ENCODE assay signal across 11 mouse cellular contexts in the genomic region with DNA sequence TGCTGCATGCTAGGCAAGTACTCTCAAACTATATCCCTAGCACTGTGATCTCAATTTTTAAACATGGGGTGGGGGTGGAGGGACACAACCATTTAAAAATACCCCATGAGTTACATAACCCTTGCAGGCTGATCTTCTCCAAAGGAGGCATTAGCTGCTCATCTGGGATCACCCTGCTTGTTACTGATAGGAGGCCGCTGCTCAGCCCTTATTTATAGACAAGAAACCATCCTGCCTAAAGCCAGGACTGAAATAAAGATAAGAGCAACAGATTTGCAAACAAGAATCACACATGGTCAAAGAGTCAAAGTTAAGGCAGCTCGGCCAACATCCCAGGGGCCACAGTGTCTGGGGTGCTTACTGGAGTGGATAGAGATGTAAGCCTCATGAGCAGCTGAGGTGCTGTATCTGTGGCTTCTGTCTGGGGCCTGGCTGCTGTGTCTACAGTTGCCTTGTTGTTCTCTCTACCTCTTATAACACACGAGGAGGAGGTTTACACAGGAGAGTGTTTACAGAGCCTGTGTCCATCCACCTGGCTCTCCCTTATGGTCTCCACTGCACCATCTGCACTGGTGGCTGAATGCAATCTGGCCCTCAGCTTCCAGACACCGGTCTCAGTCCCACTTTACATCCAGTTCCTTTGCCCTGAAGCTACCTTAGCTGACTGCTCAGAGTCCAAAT. TPM values are rescaled to one million over a fixed set of nuclear protein-coding genes. Genes with fewer than 3 reads are reported as not detected.
DNase-seq lines count a peak whose midpoint lies in the region; TF ChIP-seq lines count a peak whose summit lies in the region.
"Had no signal": no experiment of that assay in that cellular context is flagged by ENCODE, and none has a peak within 500 bp of the region (broad histone marks: within the 10 kb centered on the region; RNA-seq: fewer than 3 reads in every experiment).

No protein-coding gene starts in this region.

- H3K27me3 ChIP-seq in heart, adult 2 months (ENCODE audit: control insufficient read depth, insufficient read depth, low read length) = no peaks in the 10 kb centered on the region
- no peaks in the 10 kb centered on the region for H3K27me3 ChIP-seq in MEL (ENCODE audit: control insufficient read depth in 1 of 2, insufficient read depth in 2 of 2, low read length in 2 of 2)
- H3K27me3 ChIP-seq: forebrain, embryonic 12.5 days; hindbrain, embryonic 15.5 days had no signal

- no peak overlapping the region for H3K27ac ChIP-seq in heart, adult 2 months
- no peak overlapping the region for H3K27ac ChIP-seq in MEL (ENCODE audit: control insufficient read depth, low read depth, low read length)
- H3K27ac ChIP-seq: forebrain, embryonic 12.5 days; hindbrain, embryonic 15.5 days had no signal

- TF ChIP-seq CTCF in heart, adult 2 months (IDR thresholded peaks at IDR 0.05) = no peak
- no peak for TF ChIP-seq CTCF in MEL (IDR thresholded peaks at IDR 0.05 in 2 of 3, conservative IDR thresholded peaks at IDR 0.05 in 1 of 3; ENCODE audit: control insufficient read depth in 1 of 3, insufficient read depth in 1 of 3, low read depth in 2 of 3, low read length in 3 of 3, poor library complexity in 1 of 3, severe bottlenecking in 1 of 3)

- no peak overlapping the region for H3K9ac ChIP-seq in heart, adult 2 months (ENCODE audit: low read depth, low read length)
- H3K9ac ChIP-seq in MEL (ENCODE audit: control insufficient read depth, low read depth, low read length, poor library complexity, severe bottlenecking) = no peak overlapping the region
- H3K9ac ChIP-seq: forebrain, embryonic 12.5 days; hindbrain, embryonic 15.5 days had no signal

- TF ChIP-seq EP300 in heart, adult 2 months (IDR thresholded peaks at IDR 0.05; ENCODE audit: insufficient read depth, low read depth, low read length) = no peak
- TF ChIP-seq EP300 in MEL (IDR thresholded peaks at IDR 0.05; ENCODE audit: low read depth in 1 of 2, low read length in 2 of 2) = peak; percentile 26 to 58; a peak in 3 of 4 replicates

- H3K4me1 ChIP-seq in heart, adult 2 months (ENCODE audit: control insufficient read depth, insufficient read depth, low read length) = peaks cover 8% of the 10 kb centered on the region
- H3K4me1 ChIP-seq in MEL (ENCODE audit: control insufficient read depth in 1 of 2, insufficient read depth in 2 of 2, low read length in 2 of 2) = peaks cover 3 to 10% of the 10 kb centered on the region in 2 experiments; a peak in 3 of 4 replicates
- H3K4me1 ChIP-seq: forebrain, embryonic 12.5 days; hindbrain, embryonic 15.5 days had no signal

- TF ChIP-seq RAD21 in MEL (IDR thresholded peaks at IDR 0.05; ENCODE audit: low read depth, low read length) = no peak

- no peak overlapping the region for H3K4me3 ChIP-seq in heart, adult 2 months
- H3K4me3 ChIP-seq in MEL (ENCODE audit: control insufficient read depth in 1 of 2, insufficient read depth in 1 of 2, low read depth in 2 of 2, low read length in 2 of 2) = no peak overlapping the region
- H3K4me3 ChIP-seq: forebrain, embryonic 12.5 days; hindbrain, embryonic 15.5 days had no signal

- no peaks in the 10 kb centered on the region for H3K9me3 ChIP-seq in MEL (replicated peaks; ENCODE audit: insufficient read depth, low read length)
- H3K9me3 ChIP-seq: forebrain, embryonic 12.5 days; hindbrain, embryonic 15.5 days had no signal

- no peaks in the 10 kb centered on the region for H3K79me2 ChIP-seq in heart, adult 2 months (replicated peaks; ENCODE audit: control insufficient read depth, insufficient read depth, low read length)
- H3K79me2 ChIP-seq in MEL (ENCODE audit: control insufficient read depth, insufficient read depth, low read length, poor library complexity) = no peaks in the 10 kb centered on the region

- TF ChIP-seq POLR2A in heart, adult 2 months (IDR thresholded peaks at IDR 0.05; ENCODE audit: insufficient read depth, low read depth, low read length) = no peak
- no peak for TF ChIP-seq POLR2A in MEL (IDR thresholded peaks at IDR 0.05; ENCODE audit: control insufficient read depth in 1 of 2, insufficient read depth in 1 of 2, low read depth in 1 of 2, low read length in 2 of 2, poor library complexity in 1 of 2)

- H3K36me3 ChIP-seq in heart, adult 2 months (ENCODE audit: control insufficient read depth, insufficient read depth, low read length) = peaks cover 5% of the 10 kb centered on the region
- peaks cover 0 to 28% of the 10 kb centered on the region in 2 experiments for H3K36me3 ChIP-seq in MEL (ENCODE audit: control insufficient read depth in 1 of 2, insufficient read depth in 2 of 2, low read length in 2 of 2)
- H3K36me3 ChIP-seq: forebrain, embryonic 12.5 days; hindbrain, embryonic 15.5 days had no signal

- intact Hi-C loops in heart, adult 2 months (cut with DNase I) = no loop called here

- WGBS in heart, adult 2 months = 41% methylated on average over 4 of the region's 4 CpGs

- DNase-seq in heart, adult 11 months = peak; percentile 93
- no peak for DNase-seq in heart, adult 2 months
- DNase-seq in MEL (ENCODE audit: low read depth, low spot score) (peak; percentile 56), liver (peak; percentile 9), adipocyte (ENCODE audit: low spot score) (no peak), MN1 (ENCODE audit: low spot score) (no peak)
- peak; percentile 71 to 77 for DNase-seq in cerebellum, postnatal 25 days
- no peak for DNase-seq in adrenal gland, adult 8-10 months
- DNase-seq: thymus, adult 2 months had no signal

TF ChIP-seq in MEL, 35 proteins besides CTCF, POLR2A, EP300 and RAD21:
- TF ChIP-seq POLR2AphosphoS2 (IDR thresholded peaks at IDR 0.05; ENCODE audit: low read length) (no peak), GABPA (IDR thresholded peaks at IDR 0.05; ENCODE audit: low read depth, low read length) (no peak), BHLHE40 (IDR thresholded peaks at IDR 0.05; ENCODE audit: borderline replicate concordance, low read depth, low read length) (no peak), TAL1 (IDR thresholded peaks at IDR 0.05; ENCODE audit: low read length) (peak; percentile 51; the same call in 1 of the 2 replicates), RCOR1 (IDR thresholded peaks at IDR 0.05; ENCODE audit: low read depth, low read length) (peak; percentile 82), MYB (IDR thresholded peaks at IDR 0.05; ENCODE audit: low read depth, low read length) (no peak), ELF1 (IDR thresholded peaks at IDR 0.05; ENCODE audit: low read depth, low read length) (no peak), CHD2 (IDR thresholded peaks at IDR 0.05; ENCODE audit: low read length) (no peak), USF2 (IDR thresholded peaks at IDR 0.05; ENCODE audit: borderline replicate concordance in 1 of 2, insufficient read depth in 1 of 2, low read depth in 1 of 2, low read length in 2 of 2) (no peak), MEF2A (IDR thresholded peaks at IDR 0.05; ENCODE audit: extremely low read depth, insufficient replicate concordance, low read depth, low read length, poor library complexity, severe bottlenecking) (peak; percentile 31; the same call in 1 of the 2 replicates), ZC3H11A (IDR thresholded peaks at IDR 0.05; ENCODE audit: low read depth, low read length) (no peak), TCF12 (IDR thresholded peaks at IDR 0.05; ENCODE audit: low read depth, low read length) (peak; percentile 72), MAZ (IDR thresholded peaks at IDR 0.05; ENCODE audit: low read depth, low read length) (no peak), MXI1 (IDR thresholded peaks at IDR 0.05; ENCODE audit: low read depth, low read length) (no peak), MAX (IDR thresholded peaks at IDR 0.05; ENCODE audit: low read length) (no peak), KAT2A (conservative IDR thresholded peaks at IDR 0.05; ENCODE audit: low read depth, low read length) (no peak), ZKSCAN1 (IDR thresholded peaks at IDR 0.05; ENCODE audit: low read depth, low read length) (no peak), MAFK (IDR thresholded peaks at IDR 0.05; ENCODE audit: borderline replicate concordance, low read depth, low read length) (no peak), SIN3A (IDR thresholded peaks at IDR 0.05; ENCODE audit: low read length) (no peak), POLR2AphosphoS5 (IDR thresholded peaks at IDR 0.05; ENCODE audit: borderline replicate concordance, low read depth, low read length) (no peak), HCFC1 (IDR thresholded peaks at IDR 0.05; ENCODE audit: low read depth, low read length) (no peak), ZMIZ1 (IDR thresholded peaks at IDR 0.05; ENCODE audit: low read depth, low read length) (no peak), USF1 (IDR thresholded peaks at IDR 0.05; ENCODE audit: low read depth, low read length) (no peak), UBTF (IDR thresholded peaks at IDR 0.05; ENCODE audit: borderline replicate concordance, insufficient read depth, low read depth, low read length) (no peak), ETS1 (IDR thresholded peaks at IDR 0.05; ENCODE audit: low read depth, low read length) (0 out of 2 replicates have a peak, but pooled peaks have one; percentile 20), SMC3 (IDR thresholded peaks at IDR 0.05; ENCODE audit: low read depth, low read length) (no peak), CHD1 (IDR thresholded peaks at IDR 0.05; ENCODE audit: low read depth, low read length) (no peak), E2F4 (IDR thresholded peaks at IDR 0.05; ENCODE audit: borderline replicate concordance, low read depth, low read length) (no peak), NRF1 (IDR thresholded peaks at IDR 0.05; ENCODE audit: insufficient read depth, low read depth, low read length, poor library complexity, severe bottlenecking) (no peak), NELFE (IDR thresholded peaks at IDR 0.05; ENCODE audit: low read depth, low read length) (no peak), TBP (IDR thresholded peaks at IDR 0.05; ENCODE audit: low read depth, low read length) (no peak), GATA1 (IDR thresholded peaks at IDR 0.05; ENCODE audit: low read depth, low read length) (peak; percentile 53), ZNF384 (IDR thresholded peaks at IDR 0.05; ENCODE audit: low read depth, low read length) (no peak), MYC (IDR thresholded peaks at IDR 0.05; ENCODE audit: low read depth, low read length) (no peak), JUND (IDR thresholded peaks at IDR 0.05; ENCODE audit: low read depth, low read length) (no peak)

RNA-seq across cellular contexts. Expression of a gene that starts 38.0 kb away (rescaled TPM):
- total RNA-seq in heart, adult 2 months (2021) = 1 to 10 TPM; 8.7 to 8.8 TPM
- 8.2 and 19.8 TPM in 2 replicates for polyA plus RNA-seq in heart, adult 2 months (2012; rRNA removed)
- total RNA-seq in MEL (2012; rRNA removed) = 18.7 and 22.2 TPM in 2 replicates
- 10 to 100 TPM in 1 of 2 experiments, not detected in 1; 28.3 TPM for polyA plus RNA-seq in MEL (2012; ENCODE audit: insufficient read depth in 1 of 2, insufficient read length in 2 of 2, low read depth in 1 of 2, low replicate concordance in 2 of 2, missing spikeins in 1 of 2)
- total RNA-seq in adrenal gland, adult 8-10 months (2022) = 10 to 100 TPM; 11.0 to 21.2 (median 15.8) TPM

Comparison
In these comparisons a context has a peak if more than half of its experiments do, and no peak if none do; other contexts are left out.
1. DNase-seq: peak in heart, adult 11 months (single experiment), MEL (single experiment), cerebellum, postnatal 25 days (2 of 2) and liver (single experiment); none in heart, adult 2 months (0 of 2), adrenal gland, adult 8-10 months (single experiment), adipocyte (single experiment) and MN1 (single experiment).